Mouse (Mus musculus) forebrain, embryonic 16.5 days (tissue): ENCODE results near the gene Ptger4. TPM values are rescaled to one million over a fixed set of nuclear protein-coding genes. Genes with fewer than 3 reads are reported as not detected.

ENCODE experiments used
- ATAC-seq: fragments of 200-750 bp; cut with Nextera tagmentation; 2 replicates; pipeline ENCODE4 v1.8.0; 2017; ENCODE audit warnings: mild to moderate bottlenecking, moderate library complexity
- H3K27ac ChIP-seq: fragments of 300-500 bp; sonication (generic); 2 replicates; pipeline ENCODE4 v1.5.1; 2014; ENCODE audit warnings: low read length, control low read depth
- H3K27me3 ChIP-seq: fragments of 300-500 bp; sonication (generic); replicated peaks from 2 replicates; pipeline ENCODE4 v1.6.1; 2014; ENCODE audit warnings: low read length; ENCODE audit not compliant: control insufficient read depth, insufficient read depth
- H3K36me3 ChIP-seq: fragments of 300-500 bp; sonication (generic); 2 replicates; pipeline ENCODE4 v1.6.1; 2014; ENCODE audit not compliant: control insufficient read depth, insufficient read depth
- H3K4me1 ChIP-seq: fragments of 300-500 bp; sonication (generic); replicated peaks from 2 replicates; pipeline ENCODE4 v1.6.1; 2014; ENCODE audit warnings: low read length; ENCODE audit not compliant: control insufficient read depth, insufficient read depth
- H3K4me2 ChIP-seq: fragments of 300-500 bp; sonication (generic); 2 replicates; pipeline ENCODE4 v1.6.1; 2014; ENCODE audit warnings: mild to moderate bottlenecking, low read length, control low read depth
- H3K4me3 ChIP-seq: fragments of 300-500 bp; sonication (generic); replicated peaks from 2 replicates; pipeline ENCODE4 v1.5.1; 2014; ENCODE audit warnings: mild to moderate bottlenecking, low read length, control low read depth
- H3K9ac ChIP-seq: fragments of 300-500 bp; sonication (generic); replicated peaks from 2 replicates; pipeline ENCODE4 v1.6.1; 2014; ENCODE audit warnings: low read depth, low read length, control low read depth
- H3K9me3 ChIP-seq: fragments of 300-500 bp; sonication (generic); 2 replicates; pipeline ENCODE4 v1.6.1; 2016; ENCODE audit warnings: low read length; ENCODE audit not compliant: control insufficient read depth
- WGBS: fragments of 180-500 bp; shearing (Covaris S2); extraction: QIAGEN DNeasy Blood & Tissue Kit; methylation state at CpG from one replicate; pipeline ENCODE4 v1.1.7; 2014; 5-methylcytosine and 5-hydroxymethylcytosine counted together
- polyA plus RNA-seq: library from polyadenylated mRNA; unstranded; fragments of >200 nt; fragmentation: Nextera tagmentation; extraction: Ambion mirVana; gene quantifications from 2 replicates; pipeline ENCODE4 v1.2.1, GENCODE M21; 2015

Ptger4 gene
- polyA plus RNA-seq, 1 experiment from 2014 or later: 0.63 TPM

- 86% methylated on average over 13 of the region's 13 CpGs for WGBS
- Histone ChIP-seq H3K27ac (no peak overlapping the region), H3K4me3 (no peak overlapping the region), H3K4me1 (peaks cover 5% of the 10 kb centered on the region), H3K9ac (no peak overlapping the region), H3K27me3 (no peaks in the 10 kb centered on the region), H3K36me3 (no peaks in the 10 kb centered on the region), H3K9me3 (no peaks in the 10 kb centered on the region), H3K4me2 (no peak overlapping the region)
- ATAC-seq: no peak; the same call in 1 of the 2 replicates
These were observed 18.2 kb upstream of the Ptger4 start for GRCm38 (mm10) chr15:5262095-5262667.

- Histone ChIP-seq H3K4me3 (no peak overlapping the region), H3K4me1 (peaks cover 5% of the 10 kb centered on the region), H3K27me3 (no peaks in the 10 kb centered on the region), H3K36me3 (no peaks in the 10 kb centered on the region), H3K27ac (no peak overlapping the region), H3K9ac (no peak overlapping the region), H3K9me3 (no peaks in the 10 kb centered on the region), H3K4me2 (no peak overlapping the region)
- 81% methylated on average over 3 of the region's 3 CpGs for WGBS
- no peak for ATAC-seq
These were observed 17.0 kb upstream of the Ptger4 start for GRCm38 (mm10) chr15:5261004-5261403.

GRCm38 (mm10) chr15:5260183-5260582 lies 16.2 kb upstream of the Ptger4 start:
- Histone ChIP-seq H3K36me3 (no peaks in the 10 kb centered on the region), H3K27ac (no peak overlapping the region), H3K9me3 (no peaks in the 10 kb centered on the region), H3K4me2 (no peak overlapping the region), H3K27me3 (no peaks in the 10 kb centered on the region), H3K4me3 (no peak overlapping the region), H3K9ac (no peak overlapping the region), H3K4me1 (peaks cover 5% of the 10 kb centered on the region)
- WGBS: 20% methylated on average over 5 of the region's 5 CpGs
- peak; percentile 56; the same call in 1 of the 2 replicates for ATAC-seq

- H3K9me3 ChIP-seq: no peaks in the 10 kb centered on the region
- no peak for ATAC-seq
- H3K27me3 ChIP-seq: peaks cover 3% of the 10 kb centered on the region
- no peaks in the 10 kb centered on the region for H3K36me3 ChIP-seq
- H3K27ac ChIP-seq: no peak overlapping the region
- H3K4me3 ChIP-seq: no peak overlapping the region
- no peaks in the 10 kb centered on the region for H3K4me1 ChIP-seq
- H3K9ac ChIP-seq: no peak overlapping the region
- 89% methylated on average over 4 of the region's 4 CpGs for WGBS
- H3K4me2 ChIP-seq: no peak overlapping the region
These were observed 6.2 kb upstream of the Ptger4 start for GRCm38 (mm10) chr15:5250182-5250581.

- no peak overlapping the region for H3K9ac ChIP-seq
- ATAC-seq: no peak
- H3K4me3 ChIP-seq: peak overlapping the region; percentile 59
- H3K27me3 ChIP-seq: peaks cover 37% of the 10 kb centered on the region
- 7% methylated on average over 40 of the region's 40 CpGs for WGBS
- H3K4me1 ChIP-seq: peaks cover 29% of the 10 kb centered on the region
- H3K36me3 ChIP-seq: no peaks in the 10 kb centered on the region
- no peaks in the 10 kb centered on the region for H3K9me3 ChIP-seq
- H3K27ac ChIP-seq: no peak overlapping the region
- peak overlapping the region; percentile 76 for H3K4me2 ChIP-seq
These were observed 690 bp downstream of the Ptger4 start for GRCm38 (mm10) chr15:5243036-5243958.

- Histone ChIP-seq H3K4me2 (peak overlapping the region; percentile 76), H3K9ac (peak overlapping the region; percentile 40), H3K4me1 (peaks cover 29% of the 10 kb centered on the region), H3K27ac (no peak overlapping the region), H3K9me3 (no peaks in the 10 kb centered on the region), H3K36me3 (no peaks in the 10 kb centered on the region), H3K4me3 (peak overlapping the region; percentile 59), H3K27me3 (peaks cover 37% of the 10 kb centered on the region)
- WGBS: 2% methylated on average over 61 of the region's 61 CpGs
- peak; percentile 49 for ATAC-seq
These were observed 1.5 kb downstream of the Ptger4 start for GRCm38 (mm10) chr15:5242241-5243035.

- Histone ChIP-seq H3K27me3 (peaks cover 37% of the 10 kb centered on the region), H3K4me3 (peak overlapping the region; percentile 59), H3K9me3 (no peaks in the 10 kb centered on the region), H3K36me3 (no peaks in the 10 kb centered on the region), H3K4me2 (peak overlapping the region; percentile 76), H3K27ac (no peak overlapping the region), H3K4me1 (peaks cover 29% of the 10 kb centered on the region), H3K9ac (peak overlapping the region; percentile 40; the same call in 1 of the 2 replicates)
- 16% methylated on average over 12 of the region's 12 CpGs for WGBS
- peak; percentile 30 for ATAC-seq
These were observed 2.4 kb downstream of the Ptger4 start for GRCm38 (mm10) chr15:5241304-5242201.

- Histone ChIP-seq H3K9me3 (no peaks in the 10 kb centered on the region), H3K4me2 (no peak overlapping the region), H3K36me3 (no peaks in the 10 kb centered on the region), H3K27me3 (peaks cover 34% of the 10 kb centered on the region), H3K4me3 (no peak overlapping the region), H3K4me1 (peaks cover 30% of the 10 kb centered on the region), H3K27ac (no peak overlapping the region), H3K9ac (no peak overlapping the region)
- ATAC-seq: no peak
- WGBS: 86% methylated on average over 6 of the region's 6 CpGs
These were observed 3.6 kb downstream of the Ptger4 start for GRCm38 (mm10) chr15:5240360-5240759.
